Mouse (Mus musculus): ENCODE results near the gene Epb41l1. TPM values are rescaled to one million over a fixed set of nuclear protein-coding genes. Genes with fewer than 3 reads are reported as not detected.

Epb41l1 gene
- polyA plus RNA-seq, 1 experiment = 11.8 TPM

DNA sequence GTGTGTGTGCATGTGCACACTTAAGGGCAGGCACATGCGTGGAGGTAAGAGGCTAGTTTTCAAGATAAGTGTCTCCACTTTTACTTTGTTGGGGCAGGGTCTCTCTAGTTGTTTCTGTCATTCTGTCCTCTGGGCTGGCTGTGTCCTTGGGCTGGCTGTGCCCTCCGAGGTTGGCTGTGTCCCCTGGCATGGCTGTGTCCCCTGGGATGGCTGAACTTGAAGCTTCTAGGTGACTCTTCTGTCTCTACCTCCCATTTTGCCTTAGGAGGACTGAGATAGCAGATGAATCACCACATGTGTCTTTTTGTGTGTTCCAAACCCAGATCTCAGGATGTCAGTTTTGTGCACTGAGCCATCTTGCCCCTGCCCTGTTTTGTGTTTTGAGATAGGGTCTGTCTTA, 5.7 kb upstream of the Epb41l1 start:
- Histone ChIP-seq H3K27me3 (ENCODE audit: control insufficient read depth, insufficient read depth, low read length) (no peaks in the 10 kb centered on the region), H3K4me3 (ENCODE audit: low read depth, low read length) (no peak overlapping the region), H3K4me1 (ENCODE audit: control insufficient read depth, insufficient read depth, insufficient read length, low read length) (peaks cover 13% of the 10 kb centered on the region; the same call in 1 of the 2 replicates), H3K27ac (ENCODE audit: insufficient read depth, low read depth, low read length) (no peak overlapping the region), H3K36me3 (ENCODE audit: control insufficient read depth, insufficient read depth, low read length) (no peaks in the 10 kb centered on the region)
- TF ChIP-seq CTCF (IDR thresholded peaks at IDR 0.05; ENCODE audit: extremely low read depth, insufficient read length, insufficient replicate concordance, low read depth, low read length) = no peak
- TF ChIP-seq POLR2A (IDR thresholded peaks at IDR 0.05; ENCODE audit: low read depth, low read length) = no peak
- 75% methylated on average over 2 of the region's 2 CpGs for WGBS

DNA sequence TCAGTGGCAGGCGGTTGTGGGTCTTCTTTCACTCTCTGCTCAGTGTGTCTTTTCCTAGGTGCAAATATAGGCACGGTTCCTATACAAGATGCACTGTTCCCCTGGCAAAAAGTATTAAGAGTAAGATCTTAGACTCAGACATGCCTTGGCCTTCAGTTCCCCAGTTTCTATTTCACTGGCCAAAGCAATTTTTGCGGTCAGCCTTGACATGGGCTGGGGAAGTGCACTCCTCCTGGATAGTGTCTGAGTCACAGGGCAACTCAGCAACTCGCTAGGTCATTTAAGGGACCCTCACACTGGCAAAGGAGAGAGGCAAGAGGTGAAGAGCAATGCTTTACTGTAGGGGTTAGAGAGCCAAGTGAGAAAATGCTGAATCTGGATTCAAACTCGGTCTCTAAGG, 5.0 kb upstream of the Epb41l1 start:
- peaks cover 17% of the 10 kb centered on the region for H3K4me1 ChIP-seq (ENCODE audit: control insufficient read depth, insufficient read depth, insufficient read length, low read length)
- H3K27me3 ChIP-seq (ENCODE audit: control insufficient read depth, insufficient read depth, low read length) = no peaks in the 10 kb centered on the region
- TF ChIP-seq POLR2A (IDR thresholded peaks at IDR 0.05; ENCODE audit: low read depth, low read length) (no peak), CTCF (IDR thresholded peaks at IDR 0.05; ENCODE audit: extremely low read depth, insufficient read length, insufficient replicate concordance, low read depth, low read length) (no peak)
- WGBS = 83% methylated on average over 5 of the region's 5 CpGs
- H3K36me3 ChIP-seq (ENCODE audit: control insufficient read depth, insufficient read depth, low read length) = no peaks in the 10 kb centered on the region
- no peak overlapping the region for H3K4me3 ChIP-seq (ENCODE audit: low read depth, low read length)
- H3K27ac ChIP-seq (ENCODE audit: insufficient read depth, low read depth, low read length) = no peak overlapping the region

DNA sequence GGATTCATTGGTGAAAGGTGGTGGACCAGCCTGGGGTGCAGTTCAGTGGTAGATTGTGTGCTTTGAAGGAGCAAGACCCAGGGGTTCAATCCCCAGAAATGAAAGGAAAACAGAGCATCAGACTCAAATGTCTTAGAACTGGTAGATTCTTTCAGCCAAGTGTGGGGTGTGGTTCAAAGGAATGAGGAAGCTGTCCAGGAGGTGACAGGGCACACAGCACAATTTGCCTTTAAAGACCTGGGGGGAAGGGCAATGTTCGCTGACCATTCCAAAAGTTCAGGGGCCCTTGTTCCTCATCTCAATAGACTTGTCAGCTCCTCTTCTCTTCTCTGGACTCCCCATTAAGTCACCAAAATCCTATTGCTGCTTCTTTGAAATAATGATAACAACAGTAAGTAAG, 3.5 kb upstream of the Epb41l1 start:
- Histone ChIP-seq H3K27me3 (ENCODE audit: control insufficient read depth, insufficient read depth, low read length) (no peaks in the 10 kb centered on the region), H3K4me1 (ENCODE audit: control insufficient read depth, insufficient read depth, insufficient read length, low read length) (peaks cover 20% of the 10 kb centered on the region), H3K4me3 (ENCODE audit: low read depth, low read length) (no peak overlapping the region), H3K27ac (ENCODE audit: insufficient read depth, low read depth, low read length) (no peak overlapping the region), H3K36me3 (ENCODE audit: control insufficient read depth, insufficient read depth, low read length) (no peaks in the 10 kb centered on the region)
- TF ChIP-seq POLR2A (IDR thresholded peaks at IDR 0.05; ENCODE audit: low read depth, low read length) = no peak
- no peak for TF ChIP-seq CTCF (IDR thresholded peaks at IDR 0.05; ENCODE audit: extremely low read depth, insufficient read length, insufficient replicate concordance, low read depth, low read length)
- WGBS = 18% methylated on average over 1 of the region's 1 CpGs

DNA sequence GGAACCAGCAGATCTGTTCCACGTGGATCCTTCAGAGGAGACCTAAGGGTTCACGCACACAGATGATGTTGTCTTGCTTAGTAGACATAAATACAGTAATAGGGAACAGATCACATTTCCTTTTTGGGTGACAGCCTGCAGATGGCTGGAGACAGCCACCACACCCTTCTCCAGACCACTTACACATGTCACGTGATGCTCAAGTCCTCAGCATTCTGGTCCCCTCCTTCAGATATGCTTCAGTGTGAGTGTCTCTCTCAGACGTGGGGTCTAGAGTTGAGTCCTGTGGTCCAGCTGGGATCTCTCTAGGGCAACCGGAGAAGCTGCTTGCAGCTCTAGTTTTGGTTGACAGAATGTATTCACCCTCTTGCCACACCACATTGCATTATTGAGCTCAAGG, 2.2 kb upstream of the Epb41l1 start:
- Histone ChIP-seq H3K4me3 (ENCODE audit: low read depth, low read length) (no peak overlapping the region), H3K27me3 (ENCODE audit: control insufficient read depth, insufficient read depth, low read length) (no peaks in the 10 kb centered on the region), H3K36me3 (ENCODE audit: control insufficient read depth, insufficient read depth, low read length) (no peaks in the 10 kb centered on the region), H3K4me1 (ENCODE audit: control insufficient read depth, insufficient read depth, insufficient read length, low read length) (peaks cover 20% of the 10 kb centered on the region), H3K27ac (ENCODE audit: insufficient read depth, low read depth, low read length) (no peak overlapping the region)
- no peak for TF ChIP-seq POLR2A (IDR thresholded peaks at IDR 0.05; ENCODE audit: low read depth, low read length)
- no peak for TF ChIP-seq CTCF (IDR thresholded peaks at IDR 0.05; ENCODE audit: extremely low read depth, insufficient read length, insufficient replicate concordance, low read depth, low read length)
- WGBS = 83% methylated on average over 5 of the region's 5 CpGs

DNA sequence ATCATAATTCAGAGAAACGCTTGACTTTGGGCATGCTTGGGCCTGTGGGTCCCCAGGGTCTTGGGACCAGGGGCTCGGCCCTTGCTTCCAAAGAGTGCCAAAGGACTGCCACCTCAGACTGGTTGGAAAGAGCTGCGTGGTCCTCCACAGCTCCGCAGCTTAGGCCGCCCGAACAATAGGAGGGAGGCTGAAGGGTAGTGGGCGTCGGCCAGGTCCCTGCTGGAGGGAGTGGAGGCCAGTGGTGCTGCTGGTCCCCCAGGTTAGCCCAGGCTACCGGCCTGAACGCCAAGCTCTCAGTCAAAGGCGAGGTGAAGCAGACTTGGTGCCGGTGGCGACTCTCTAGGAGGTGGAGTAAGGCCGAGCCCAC, 399 bp upstream of the Epb41l1 start:
- 0 out of 2 replicates have a peak, but pooled peaks cover 2% of the 10 kb centered on the region for H3K27me3 ChIP-seq (ENCODE audit: control insufficient read depth, insufficient read depth, low read length)
- no peak overlapping the region for H3K27ac ChIP-seq (ENCODE audit: insufficient read depth, low read depth, low read length)
- no peak for TF ChIP-seq POLR2A (IDR thresholded peaks at IDR 0.05; ENCODE audit: low read depth, low read length)
- TF ChIP-seq CTCF (IDR thresholded peaks at IDR 0.05; ENCODE audit: extremely low read depth, insufficient read length, insufficient replicate concordance, low read depth, low read length) = no peak
- peaks cover 20% of the 10 kb centered on the region for H3K4me1 ChIP-seq (ENCODE audit: control insufficient read depth, insufficient read depth, insufficient read length, low read length)
- peak overlapping the region; percentile 85 for H3K4me3 ChIP-seq (ENCODE audit: low read depth, low read length)
- 49% methylated on average over 14 of the region's 14 CpGs for WGBS
- H3K36me3 ChIP-seq (ENCODE audit: control insufficient read depth, insufficient read depth, low read length) = no peaks in the 10 kb centered on the region

DNA sequence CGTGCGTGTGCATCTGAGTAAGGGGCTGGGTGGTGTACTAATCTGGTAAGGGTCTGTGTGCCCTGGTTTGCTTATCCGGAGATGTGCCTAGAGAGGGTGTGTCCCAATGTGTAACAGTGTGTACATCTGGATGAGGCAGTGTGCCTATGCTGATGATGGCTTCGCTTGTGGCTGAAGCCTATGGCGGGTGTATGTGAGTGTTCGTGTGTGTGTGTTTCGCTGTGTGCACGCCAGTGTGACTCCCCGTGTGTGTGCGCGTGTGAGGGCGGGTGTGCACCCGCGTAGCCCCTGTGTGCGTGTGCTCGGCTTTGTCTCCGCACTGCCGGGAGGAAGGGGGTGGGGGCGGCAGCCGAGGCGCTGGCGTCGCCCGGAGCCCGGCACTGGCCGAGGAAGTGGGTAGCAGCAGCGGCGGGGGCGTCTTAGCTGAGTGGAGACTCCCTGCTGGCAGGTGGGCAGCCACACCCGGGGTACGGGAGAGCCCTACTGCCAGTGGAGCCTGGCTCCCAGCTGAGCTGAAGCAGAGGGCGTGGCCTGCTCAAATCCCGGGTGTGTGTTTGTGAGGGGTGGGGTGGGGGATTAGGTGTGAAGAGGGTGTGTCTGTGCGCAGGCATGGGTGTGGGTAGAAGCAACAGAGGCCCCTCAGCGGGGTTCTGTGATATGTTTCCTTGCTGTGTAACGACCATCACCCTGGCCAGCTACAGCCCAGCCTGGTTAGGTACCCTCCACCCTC, 837 bp downstream of the Epb41l1 start:
- TF ChIP-seq CTCF (IDR thresholded peaks at IDR 0.05; ENCODE audit: extremely low read depth, insufficient read length, insufficient replicate concordance, low read depth, low read length) (no peak), POLR2A (IDR thresholded peaks at IDR 0.05; ENCODE audit: low read depth, low read length) (no peak)
- Histone ChIP-seq H3K27ac (ENCODE audit: insufficient read depth, low read depth, low read length) (no peak overlapping the region), H3K4me3 (ENCODE audit: low read depth, low read length) (peak overlapping the region; percentile 85), H3K36me3 (ENCODE audit: control insufficient read depth, insufficient read depth, low read length) (no peaks in the 10 kb centered on the region), H3K27me3 (ENCODE audit: control insufficient read depth, insufficient read depth, low read length) (0 out of 2 replicates have a peak, but pooled peaks cover 2% of the 10 kb centered on the region), H3K4me1 (ENCODE audit: control insufficient read depth, insufficient read depth, insufficient read length, low read length) (peaks cover 20% of the 10 kb centered on the region)
- WGBS = 1% methylated on average over 36 of the region's 36 CpGs

DNA sequence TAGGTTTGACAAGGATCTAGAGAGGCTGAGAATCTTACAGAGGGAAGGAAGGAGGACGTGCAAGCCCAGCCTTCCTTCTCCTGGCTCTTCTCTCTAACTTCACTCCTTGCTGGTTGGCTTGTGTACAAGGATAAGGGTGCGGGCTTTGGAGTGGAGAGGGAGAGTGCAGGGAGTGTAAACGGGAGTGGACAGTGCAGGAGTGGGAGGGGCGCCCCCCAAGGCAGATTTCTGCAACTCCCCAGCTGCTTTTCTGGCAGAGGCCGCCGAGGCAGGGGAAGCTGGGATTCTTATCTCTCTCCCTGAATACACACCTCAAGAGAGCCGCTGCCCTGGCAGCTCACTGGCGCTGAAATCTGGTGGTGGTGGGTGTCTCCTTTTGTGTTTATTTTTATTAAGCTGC, 1.9 kb downstream of the Epb41l1 start:
- H3K27ac ChIP-seq (ENCODE audit: insufficient read depth, low read depth, low read length) = no peak overlapping the region
- 4% methylated on average over 7 of the region's 8 CpGs for WGBS
- no peaks in the 10 kb centered on the region for H3K36me3 ChIP-seq (ENCODE audit: control insufficient read depth, insufficient read depth, low read length)
- no peak overlapping the region for H3K4me3 ChIP-seq (ENCODE audit: low read depth, low read length)
- H3K27me3 ChIP-seq (ENCODE audit: control insufficient read depth, insufficient read depth, low read length) = 0 out of 2 replicates have a peak, but pooled peaks cover 2% of the 10 kb centered on the region
- peaks cover 10% of the 10 kb centered on the region for H3K4me1 ChIP-seq (ENCODE audit: control insufficient read depth, insufficient read depth, insufficient read length, low read length)
- TF ChIP-seq CTCF (IDR thresholded peaks at IDR 0.05; ENCODE audit: extremely low read depth, insufficient read length, insufficient replicate concordance, low read depth, low read length) (no peak), POLR2A (IDR thresholded peaks at IDR 0.05; ENCODE audit: low read depth, low read length) (no peak)

All from small intestine, adult 2 months (tissue).